Mouse (Mus musculus): ENCODE measurements around the gene St6galnac6.

- no peak for TF ChIP-seq GATA1 (IDR thresholded peaks at IDR 0.05; ENCODE audit: low read length)
- TF ChIP-seq TAL1 (IDR thresholded peaks at IDR 0.05; ENCODE audit: low read length): no peak
Observed at GRCm38 (mm10) chr2:32617601-32618000, 18.1 kb downstream of the St6galnac6 start.

Measured in erythroblast, embryonic 14.5 days (primary cell).